Mouse (Mus musculus): ENCODE data around the gene Apobec4.

Apobec4 gene

GRCm38 (mm10) chr1:152750312-152750965 is at the start of gene Apobec4:
Apobec4 (plus strand) TSS chr1:152750551.
- DNase-seq (ENCODE audit: low spot score) = no peak

DNA sequence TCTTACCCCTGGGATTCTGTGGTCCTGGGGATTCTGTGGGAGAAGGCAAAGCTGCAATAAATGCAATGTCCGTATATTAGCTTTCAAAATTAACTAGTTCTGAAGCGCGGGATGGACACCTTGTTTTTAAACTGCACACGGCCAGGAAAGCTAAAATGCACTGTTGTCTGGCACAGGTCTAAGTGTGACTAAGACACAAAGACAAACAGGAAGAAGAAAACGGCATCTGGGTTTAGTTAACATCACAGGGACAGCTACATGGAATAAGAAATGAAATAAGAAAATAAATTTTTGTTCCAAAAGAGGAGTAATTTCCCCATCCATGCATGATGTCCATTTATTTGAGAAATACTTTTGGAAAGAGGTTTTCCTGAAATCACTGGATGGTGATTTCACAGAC is 49.3 kb upstream of the Apobec4 start:
- no peak for DNase-seq (ENCODE audit: low spot score)

GRCm38 (mm10) chr1:152702920-152703319 is 47.4 kb upstream of the Apobec4 start:
- peak; percentile 54 for DNase-seq (ENCODE audit: low spot score)

- no peak for DNase-seq (ENCODE audit: low spot score)
Measured at GRCm38 (mm10) chr1:152703941-152704340, 46.4 kb upstream of the Apobec4 start.

DNA sequence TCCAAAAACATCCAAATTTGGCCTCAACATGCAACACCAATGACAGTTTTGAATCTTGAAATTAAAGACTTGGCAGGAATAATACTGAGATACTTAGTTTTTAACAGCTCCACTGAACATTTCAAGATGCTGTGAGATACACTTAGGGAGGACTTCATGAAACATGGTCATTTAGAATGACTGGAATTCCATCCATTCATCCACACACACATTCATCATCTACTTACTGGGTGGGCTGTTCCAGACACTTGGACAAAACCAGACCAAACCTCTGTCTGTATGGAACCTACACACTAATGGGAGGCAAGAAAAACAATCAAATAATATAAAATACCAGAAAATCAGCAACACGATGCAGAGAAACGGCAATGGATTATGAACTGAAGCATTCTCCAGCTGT is 42.8 kb upstream of the Apobec4 start:
- no peak for DNase-seq (ENCODE audit: low spot score)

DNA sequence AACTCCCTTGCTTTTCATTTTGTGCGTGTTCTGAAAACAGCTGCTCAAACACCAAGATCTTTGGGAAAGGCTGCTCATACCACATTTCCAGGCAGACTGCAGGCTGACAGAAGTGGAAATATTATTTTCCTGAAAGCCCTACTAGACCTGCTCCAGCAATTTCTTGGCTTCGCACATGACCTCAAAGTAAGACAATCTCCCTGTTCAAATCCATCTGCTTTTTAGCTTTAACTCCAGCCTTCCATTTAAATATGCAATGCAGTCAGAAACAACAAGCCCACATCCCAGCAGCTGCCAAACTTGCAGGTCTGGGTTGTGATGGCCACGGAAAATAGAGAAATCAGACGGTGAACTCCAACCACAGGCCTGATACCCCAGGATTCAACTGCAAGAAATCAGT is 39.3 kb upstream of the Apobec4 start:
- no peak for DNase-seq (ENCODE audit: low spot score)

- peak; percentile 18 for DNase-seq (ENCODE audit: low spot score)
Measured at GRCm38 (mm10) chr1:152713924-152714323, 36.4 kb upstream of the Apobec4 start.

GRCm38 (mm10) chr1:152714405-152714804 is 35.9 kb upstream of the Apobec4 start:
- DNase-seq (ENCODE audit: low spot score) = no peak

DNA sequence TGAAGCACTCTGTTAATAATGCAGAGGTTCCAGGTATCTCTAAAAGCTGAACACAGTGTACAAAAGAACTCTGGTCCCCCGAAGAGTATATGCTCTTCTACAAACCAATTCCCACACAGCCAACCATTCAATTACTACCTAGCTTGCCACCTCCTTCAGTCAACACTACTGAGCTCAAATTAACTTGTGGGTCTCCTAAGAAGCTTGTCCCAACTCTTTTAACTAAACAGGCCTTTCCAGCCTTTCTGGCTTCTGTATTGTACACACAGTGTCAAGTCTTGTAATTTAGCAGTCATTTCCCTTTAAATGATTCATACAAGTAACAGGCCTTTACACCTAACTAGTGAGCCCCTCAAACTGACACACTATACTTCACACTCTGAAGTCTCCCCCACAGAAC is 33.0 kb upstream of the Apobec4 start:
- DNase-seq (ENCODE audit: low spot score) = no peak

DNA sequence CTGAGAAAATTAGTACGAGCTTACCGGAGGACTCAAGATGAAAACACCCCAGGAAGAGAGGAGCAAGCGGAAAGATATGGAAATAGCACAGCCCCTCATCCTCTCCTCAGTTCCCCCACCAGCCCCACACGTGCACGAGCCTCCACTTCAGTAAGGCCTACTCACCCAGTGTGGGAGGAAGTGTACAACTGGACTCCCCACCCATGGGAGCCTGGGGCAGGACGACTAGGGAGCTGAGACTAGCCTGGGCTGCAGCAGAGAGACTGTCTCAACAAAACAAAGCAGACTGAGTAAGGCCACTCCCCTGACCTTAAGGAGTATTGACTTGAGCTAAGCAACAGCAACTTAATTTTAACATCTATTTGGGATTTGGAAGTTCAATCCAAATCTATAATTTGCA is 32.2 kb upstream of the Apobec4 start:
- DNase-seq (ENCODE audit: low spot score) = no peak

- no peak for DNase-seq (ENCODE audit: low spot score)
Measured at GRCm38 (mm10) chr1:152720969-152721368, 29.4 kb upstream of the Apobec4 start.

- no peak for DNase-seq (ENCODE audit: low spot score)
Measured at GRCm38 (mm10) chr1:152721535-152722198, 28.7 kb upstream of the Apobec4 start.

DNA sequence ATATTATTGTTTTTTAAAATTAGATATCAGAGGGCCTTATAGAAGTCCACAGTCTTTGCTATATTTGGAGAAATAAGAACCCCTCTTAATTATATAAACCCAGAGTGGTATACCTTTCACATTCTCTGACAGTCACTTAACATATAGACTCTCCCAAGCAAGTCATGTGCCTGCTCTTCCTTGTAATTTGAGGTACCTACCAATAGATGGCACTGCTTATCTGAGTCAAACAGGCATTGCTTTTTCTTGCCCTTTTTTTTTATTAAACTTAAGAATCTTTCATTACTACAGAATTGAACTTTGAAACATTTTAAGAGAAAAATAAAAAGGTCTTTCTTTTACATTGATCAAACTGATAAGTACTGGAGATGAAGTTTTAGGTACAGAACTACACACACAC is 26.1 kb upstream of the Apobec4 start:
- peak; percentile 37 for DNase-seq (ENCODE audit: low spot score)

GRCm38 (mm10) chr1:152726095-152726494 is 24.3 kb upstream of the Apobec4 start:
- DNase-seq (ENCODE audit: low spot score) = no peak

DNA sequence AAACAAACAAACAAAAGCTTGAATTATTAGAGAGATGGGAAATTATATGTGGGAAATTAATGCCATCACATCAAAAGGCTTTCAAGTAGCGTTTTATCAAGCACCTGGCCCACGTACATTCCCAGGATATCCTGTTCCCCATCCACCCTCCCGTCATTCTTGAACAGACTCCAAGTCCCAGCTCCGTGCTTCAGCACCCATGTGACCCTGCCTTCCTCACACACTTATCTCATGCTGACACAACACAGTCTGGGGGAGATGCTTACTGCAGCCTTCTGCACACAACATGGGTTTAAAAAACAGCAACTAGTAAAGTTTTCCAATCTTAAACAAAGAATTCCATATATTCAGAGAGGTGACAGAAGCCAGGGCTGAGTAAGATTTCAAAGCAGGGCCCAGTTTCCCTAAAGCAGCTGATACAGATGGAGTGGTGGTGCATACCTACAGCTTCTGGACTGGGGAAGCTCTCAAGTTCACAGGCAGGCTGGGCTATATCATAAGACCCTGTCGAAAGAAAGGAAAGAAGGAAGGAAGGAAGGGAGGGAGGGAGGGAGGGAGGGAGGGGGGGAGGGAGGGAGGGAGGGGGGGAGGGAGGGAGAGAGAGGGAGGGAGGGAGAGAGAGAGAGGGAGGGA is 22.6 kb upstream of the Apobec4 start:
- DNase-seq (ENCODE audit: low spot score) = no peak

DNA sequence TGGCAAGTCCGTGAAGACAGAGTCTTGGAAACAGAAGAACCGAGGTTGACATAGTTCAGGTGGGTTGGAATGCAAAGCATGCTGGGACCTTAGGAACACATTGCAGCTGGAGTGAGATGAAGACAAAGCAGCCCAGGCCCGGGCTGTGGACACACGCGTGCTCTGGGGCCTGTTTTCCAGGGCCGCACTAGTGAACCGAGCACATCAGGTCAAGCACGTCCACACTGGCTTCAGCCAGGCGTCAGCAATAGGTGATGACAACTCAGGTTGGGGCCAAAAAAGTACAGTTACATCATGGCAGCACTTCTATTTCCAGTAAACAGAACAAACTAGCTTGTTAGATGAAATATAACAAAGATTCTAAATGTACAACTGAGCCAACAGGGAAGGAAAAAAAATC is 11.6 kb upstream of the Apobec4 start:
- DNase-seq (ENCODE audit: low spot score) = no peak

GRCm38 (mm10) chr1:152739374-152739773 is 11.0 kb upstream of the Apobec4 start:
- DNase-seq (ENCODE audit: low spot score) = no peak

DNA sequence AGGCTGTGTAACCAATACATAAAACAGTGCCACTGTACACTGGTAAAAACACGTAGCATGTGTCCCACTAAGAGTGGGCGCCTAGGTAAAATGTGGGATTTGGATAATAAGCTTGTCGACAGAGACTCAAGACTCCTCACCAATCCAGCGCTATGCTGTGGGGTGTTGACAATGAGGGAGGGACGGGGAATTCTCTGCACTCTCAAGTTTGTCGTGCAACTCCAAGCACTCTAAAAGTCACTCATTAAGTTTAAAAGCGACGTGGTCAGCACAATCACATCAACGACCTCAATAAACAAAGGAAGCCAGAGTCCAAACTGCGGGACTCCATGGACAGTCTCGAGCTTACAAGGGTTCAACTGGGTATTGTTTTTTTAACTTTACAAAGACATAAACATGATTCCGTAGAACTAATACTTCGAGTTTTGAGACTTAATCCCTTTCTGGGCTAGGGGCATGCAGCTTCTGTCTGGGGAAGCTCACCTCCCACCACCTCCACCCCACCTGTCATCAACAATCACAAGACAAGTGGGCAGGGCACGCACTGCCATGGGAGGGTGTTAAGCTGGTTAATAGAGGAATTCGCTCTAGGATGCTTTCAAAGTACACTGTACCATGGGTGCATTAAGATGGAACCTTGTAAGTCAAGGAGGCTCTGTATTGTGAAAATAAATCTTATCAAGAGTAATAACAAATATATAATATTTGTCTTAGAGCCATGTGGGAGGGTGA is 7.1 kb upstream of the Apobec4 start:
- no peak for DNase-seq (ENCODE audit: low spot score)

DNA sequence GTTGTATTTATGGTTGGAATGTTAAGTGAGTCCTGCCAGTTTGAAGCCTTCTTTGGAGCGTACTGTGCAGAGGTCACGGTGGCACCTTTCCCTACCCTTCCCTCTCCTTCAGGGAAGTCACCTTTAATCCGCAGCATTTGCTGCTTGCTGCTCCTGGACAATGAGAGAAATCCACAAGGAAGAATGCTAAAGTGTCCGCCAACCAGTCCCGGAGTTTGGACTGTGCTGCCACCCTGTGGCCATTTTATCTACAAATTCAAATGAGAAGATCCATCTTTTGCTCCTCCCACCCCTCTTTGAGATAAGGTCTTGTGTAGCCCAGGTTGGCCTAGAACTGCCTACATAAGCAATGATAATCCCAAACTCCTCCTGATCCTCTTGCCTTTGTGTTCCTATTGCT is 3.9 kb upstream of the Apobec4 start:
- DNase-seq (ENCODE audit: low spot score) = peak; percentile 87

GRCm38 (mm10) chr1:152749276-152749675 is 1.1 kb upstream of the Apobec4 start:
- no peak for DNase-seq (ENCODE audit: low spot score)

GRCm38 (mm10) chr1:152761791-152762190 is 11.4 kb downstream of the Apobec4 start:
- no peak for DNase-seq (ENCODE audit: low spot score)

- DNase-seq (ENCODE audit: low spot score) = peak; percentile 97
Measured at GRCm38 (mm10) chr1:152766032-152766772, 15.9 kb downstream of the Apobec4 start, which contains the start of the genes Rgl1 and Arpc5. Rgl1 (minus strand) TSS chr1:152766351. Arpc5 (plus strand) TSS chr1:152766542.
